Mouse (Mus musculus): ENCODE results near the gene Ugt1a8. TPM values are rescaled to one million over a fixed set of nuclear protein-coding genes. Genes with fewer than 3 reads are reported as not detected.

Ugt1a8 gene
- total and polyA plus RNA-seq, 2 experiments: 0.07 to 4.0 TPM

DNA sequence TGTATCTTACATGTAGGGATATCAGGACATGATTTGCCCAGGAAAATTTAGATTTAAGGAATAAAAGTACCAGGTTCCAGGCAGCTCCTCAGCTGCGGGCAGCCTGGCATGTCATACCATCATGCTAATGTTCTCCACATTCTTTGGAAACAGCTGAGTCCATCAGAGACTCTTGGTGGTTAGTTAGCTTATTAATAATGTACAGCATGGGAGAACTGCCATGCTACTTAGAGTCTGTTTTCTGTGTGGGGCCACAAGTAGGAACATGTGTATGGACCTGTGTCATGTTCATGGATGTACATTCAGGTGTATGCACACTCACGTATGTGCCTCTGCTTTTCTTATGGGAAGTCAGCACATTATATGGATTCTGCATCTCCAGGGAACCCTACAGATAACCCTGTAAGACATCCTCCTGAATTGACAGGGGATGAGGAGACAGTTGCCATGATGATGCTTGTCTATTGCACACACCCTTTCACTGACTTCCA is 126.9 kb downstream of the Ugt1a8 start:
- Histone ChIP-seq H3K27me3 (ENCODE audit: control insufficient read depth, insufficient read depth, low read length) (no peaks in the 10 kb centered on the region), H3K36me3 (ENCODE audit: control insufficient read depth, insufficient read depth, low read length) (peaks cover 27% of the 10 kb centered on the region), H3K4me3 (ENCODE audit: insufficient read depth, low read depth, low read length) (peak overlapping the region; percentile 41), H3K79me2 (ENCODE audit: control insufficient read depth, insufficient read depth, low read length) (peaks cover 14% of the 10 kb centered on the region), H3K9ac (ENCODE audit: low read depth, low read length) (peak overlapping the region; percentile 52), H3K4me1 (ENCODE audit: control insufficient read depth, insufficient read depth, low read length) (peaks cover 8% of the 10 kb centered on the region), H3K27ac (replicated peaks; ENCODE audit: insufficient read depth, low read depth, low read length) (peak overlapping the region; percentile 67)
- TF ChIP-seq CTCF (IDR thresholded peaks at IDR 0.05; ENCODE audit: low read depth, low read length) (no peak), POLR2A (IDR thresholded peaks at IDR 0.05; ENCODE audit: extremely low read depth, insufficient read depth, low read length) (no peak)
- WGBS: 62% methylated on average over 2 of the region's 2 CpGs
- DNase-seq (ENCODE audit: extremely low read depth, low read depth, low spot score): peak; percentile 57

DNA sequence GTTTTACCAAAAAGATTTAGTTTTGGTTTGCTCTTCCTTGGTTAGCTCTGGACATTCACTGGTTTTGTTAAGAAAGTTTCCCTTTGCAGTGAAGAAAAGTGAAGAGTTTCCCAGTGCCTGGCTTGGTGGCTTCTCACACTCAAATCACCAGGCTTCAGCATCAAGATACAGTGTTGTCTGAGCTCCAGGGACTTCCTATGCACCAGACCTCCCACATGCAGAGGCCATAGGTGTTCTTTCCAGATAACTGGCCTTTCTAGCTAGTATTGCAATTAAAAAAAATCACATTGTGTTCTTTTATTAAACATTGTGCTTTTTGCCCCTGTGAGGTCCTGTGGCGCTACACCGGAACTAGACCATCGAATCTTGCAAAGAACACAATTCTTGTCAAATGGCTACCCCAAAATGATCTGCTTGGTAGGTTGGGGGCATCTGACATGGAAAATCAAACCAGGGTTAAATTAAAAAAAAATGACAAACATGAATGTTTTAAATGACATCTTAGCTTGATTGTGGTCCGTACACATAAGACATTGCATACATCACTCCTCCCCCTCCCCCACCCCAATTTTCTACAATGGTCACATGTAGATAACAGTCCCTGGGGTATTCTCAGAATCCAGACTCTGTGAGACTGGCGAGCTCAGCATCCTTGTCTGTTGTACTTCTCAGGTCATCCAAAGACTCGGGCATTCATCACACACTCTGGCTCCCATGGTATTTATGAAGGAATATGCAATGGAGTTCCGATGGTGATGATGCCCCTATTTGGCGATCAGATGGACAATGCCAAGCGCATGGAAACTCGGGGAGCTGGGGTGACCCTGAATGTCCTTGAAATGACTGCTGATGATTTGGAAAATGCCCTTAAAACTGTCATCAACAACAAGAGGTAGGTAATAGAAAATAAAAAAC is 128.1 kb downstream of the Ugt1a8 start:
- DNase-seq (ENCODE audit: extremely low read depth, low read depth, low spot score): no peak
- Histone ChIP-seq H3K36me3 (ENCODE audit: control insufficient read depth, insufficient read depth, low read length) (peaks cover 27% of the 10 kb centered on the region), H3K79me2 (ENCODE audit: control insufficient read depth, insufficient read depth, low read length) (peaks cover 14% of the 10 kb centered on the region), H3K27me3 (ENCODE audit: control insufficient read depth, insufficient read depth, low read length) (no peaks in the 10 kb centered on the region), H3K4me3 (ENCODE audit: insufficient read depth, low read depth, low read length) (no peak overlapping the region), H3K4me1 (ENCODE audit: control insufficient read depth, insufficient read depth, low read length) (peaks cover 8% of the 10 kb centered on the region), H3K27ac (replicated peaks; ENCODE audit: insufficient read depth, low read depth, low read length) (no peak overlapping the region), H3K9ac (ENCODE audit: low read depth, low read length) (no peak overlapping the region)
- no peak for TF ChIP-seq CTCF (IDR thresholded peaks at IDR 0.05; ENCODE audit: low read depth, low read length)
- no peak for TF ChIP-seq POLR2A (IDR thresholded peaks at IDR 0.05; ENCODE audit: extremely low read depth, insufficient read depth, low read length)
- WGBS: 71% methylated on average over 10 of the region's 10 CpGs

DNA sequence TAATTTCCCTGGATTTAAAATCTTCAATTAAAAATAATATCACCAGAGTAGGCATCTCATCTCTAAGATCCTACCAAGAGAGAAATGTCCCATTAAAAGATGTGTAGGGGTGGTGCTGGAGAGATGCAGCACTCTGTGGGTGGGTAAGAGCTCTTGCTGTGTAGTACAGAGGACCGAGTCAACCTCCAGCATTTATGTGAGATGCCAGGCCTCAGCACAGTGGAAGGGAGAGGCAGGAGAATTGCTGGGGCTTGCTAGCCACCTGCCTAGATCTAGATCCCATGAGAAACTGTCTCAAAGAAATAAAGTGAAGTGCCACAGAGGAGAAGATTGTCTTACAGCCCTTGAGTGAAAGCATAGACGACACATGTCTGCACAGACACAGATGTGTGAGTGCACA is 128.9 kb downstream of the Ugt1a8 start:
- Histone ChIP-seq H3K27ac (replicated peaks; ENCODE audit: insufficient read depth, low read depth, low read length) (no peak overlapping the region), H3K36me3 (ENCODE audit: control insufficient read depth, insufficient read depth, low read length) (peaks cover 27% of the 10 kb centered on the region), H3K27me3 (ENCODE audit: control insufficient read depth, insufficient read depth, low read length) (no peaks in the 10 kb centered on the region), H3K79me2 (ENCODE audit: control insufficient read depth, insufficient read depth, low read length) (peaks cover 14% of the 10 kb centered on the region), H3K4me3 (ENCODE audit: insufficient read depth, low read depth, low read length) (no peak overlapping the region), H3K9ac (ENCODE audit: low read depth, low read length) (no peak overlapping the region), H3K4me1 (ENCODE audit: control insufficient read depth, insufficient read depth, low read length) (peaks cover 8% of the 10 kb centered on the region)
- TF ChIP-seq POLR2A (IDR thresholded peaks at IDR 0.05; ENCODE audit: extremely low read depth, insufficient read depth, low read length) (no peak), CTCF (IDR thresholded peaks at IDR 0.05; ENCODE audit: low read depth, low read length) (no peak)
- peak; percentile 32 for DNase-seq (ENCODE audit: extremely low read depth, low read depth, low spot score)
- 57% methylated on average over 2 of the region's 2 CpGs for WGBS

DNA sequence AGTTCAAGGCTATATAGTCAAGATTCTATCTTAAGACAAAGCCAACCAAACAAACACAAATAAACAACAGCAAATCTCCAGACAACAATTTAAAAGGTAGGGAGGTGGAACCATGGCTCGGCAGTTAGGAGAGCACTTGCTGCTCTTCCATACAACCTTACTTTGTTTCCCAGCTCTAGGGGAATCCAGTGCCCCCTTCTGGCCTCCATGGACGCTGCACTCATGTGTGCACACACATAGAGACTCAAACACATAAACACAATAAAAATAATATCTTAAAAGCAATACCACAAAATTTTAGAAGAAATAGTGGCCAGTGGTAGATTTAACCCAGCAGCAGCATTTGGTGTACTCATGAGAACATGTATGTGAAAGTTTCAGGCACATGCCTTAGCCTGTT is 129.5 kb downstream of the Ugt1a8 start:
- Histone ChIP-seq H3K79me2 (ENCODE audit: control insufficient read depth, insufficient read depth, low read length) (peaks cover 14% of the 10 kb centered on the region), H3K9ac (ENCODE audit: low read depth, low read length) (no peak overlapping the region), H3K4me3 (ENCODE audit: insufficient read depth, low read depth, low read length) (no peak overlapping the region), H3K27ac (replicated peaks; ENCODE audit: insufficient read depth, low read depth, low read length) (no peak overlapping the region), H3K4me1 (ENCODE audit: control insufficient read depth, insufficient read depth, low read length) (peaks cover 8% of the 10 kb centered on the region), H3K27me3 (ENCODE audit: control insufficient read depth, insufficient read depth, low read length) (no peaks in the 10 kb centered on the region), H3K36me3 (ENCODE audit: control insufficient read depth, insufficient read depth, low read length) (peaks cover 27% of the 10 kb centered on the region)
- WGBS: 64% methylated on average over 2 of the region's 2 CpGs
- TF ChIP-seq CTCF (IDR thresholded peaks at IDR 0.05; ENCODE audit: low read depth, low read length): no peak
- TF ChIP-seq POLR2A (IDR thresholded peaks at IDR 0.05; ENCODE audit: extremely low read depth, insufficient read depth, low read length): no peak
- no peak for DNase-seq (ENCODE audit: extremely low read depth, low read depth, low spot score)

DNA sequence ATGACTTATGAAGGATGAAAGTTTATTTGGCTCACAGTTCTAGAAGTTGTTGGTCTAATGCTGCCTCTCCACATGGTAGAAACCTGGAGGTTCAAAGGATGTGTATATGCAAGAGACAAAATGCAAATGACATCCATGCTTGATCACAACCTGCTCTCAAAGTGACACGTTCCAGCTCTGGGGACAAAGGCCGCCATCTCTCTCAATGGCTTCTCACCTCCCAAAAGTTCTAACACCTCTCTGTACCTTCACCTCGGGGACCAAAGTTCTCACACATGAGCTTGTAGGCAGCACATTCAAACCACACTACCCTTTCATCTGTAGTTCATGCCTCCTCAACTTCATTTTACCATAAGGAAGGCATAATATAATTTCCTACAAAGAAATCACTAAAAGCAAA is 130.0 kb downstream of the Ugt1a8 start:
- H3K27ac ChIP-seq (replicated peaks; ENCODE audit: insufficient read depth, low read depth, low read length): no peak overlapping the region
- DNase-seq (ENCODE audit: extremely low read depth, low read depth, low spot score): peak; percentile 78
- peaks cover 8% of the 10 kb centered on the region for H3K4me1 ChIP-seq (ENCODE audit: control insufficient read depth, insufficient read depth, low read length)
- peaks cover 9% of the 10 kb centered on the region for H3K79me2 ChIP-seq (ENCODE audit: control insufficient read depth, insufficient read depth, low read length)
- no peak for TF ChIP-seq POLR2A (IDR thresholded peaks at IDR 0.05; ENCODE audit: extremely low read depth, insufficient read depth, low read length)
- no peak for TF ChIP-seq CTCF (IDR thresholded peaks at IDR 0.05; ENCODE audit: low read depth, low read length)
- WGBS: 38% methylated on average over 3 of the region's 3 CpGs
- H3K4me3 ChIP-seq (ENCODE audit: insufficient read depth, low read depth, low read length): no peak overlapping the region
- H3K36me3 ChIP-seq (ENCODE audit: control insufficient read depth, insufficient read depth, low read length): peaks cover 27% of the 10 kb centered on the region
- H3K27me3 ChIP-seq (ENCODE audit: control insufficient read depth, insufficient read depth, low read length): no peaks in the 10 kb centered on the region
- H3K9ac ChIP-seq (ENCODE audit: low read depth, low read length): no peak overlapping the region

DNA sequence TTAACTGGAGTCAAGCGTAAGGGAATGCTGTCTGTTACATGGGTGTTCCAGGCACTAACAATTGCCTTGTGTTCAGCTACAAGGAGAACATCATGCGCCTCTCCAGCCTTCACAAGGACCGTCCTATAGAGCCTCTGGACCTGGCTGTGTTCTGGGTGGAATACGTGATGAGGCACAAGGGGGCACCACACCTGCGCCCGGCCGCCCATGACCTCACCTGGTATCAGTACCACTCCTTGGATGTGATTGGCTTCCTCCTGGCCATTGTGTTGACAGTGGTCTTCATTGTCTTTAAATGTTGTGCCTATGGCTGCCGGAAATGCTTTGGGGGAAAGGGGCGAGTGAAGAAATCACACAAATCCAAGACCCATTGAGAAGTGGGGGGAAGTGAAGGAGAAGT is 130.4 kb downstream of the Ugt1a8 start:
- H3K4me3 ChIP-seq (ENCODE audit: insufficient read depth, low read depth, low read length): no peak overlapping the region
- H3K4me1 ChIP-seq (ENCODE audit: control insufficient read depth, insufficient read depth, low read length): peaks cover 8% of the 10 kb centered on the region
- H3K9ac ChIP-seq (ENCODE audit: low read depth, low read length): no peak overlapping the region
- H3K79me2 ChIP-seq (ENCODE audit: control insufficient read depth, insufficient read depth, low read length): peaks cover 9% of the 10 kb centered on the region
- TF ChIP-seq POLR2A (IDR thresholded peaks at IDR 0.05; ENCODE audit: extremely low read depth, insufficient read depth, low read length) (no peak), CTCF (IDR thresholded peaks at IDR 0.05; ENCODE audit: low read depth, low read length) (no peak)
- H3K27me3 ChIP-seq (ENCODE audit: control insufficient read depth, insufficient read depth, low read length): no peaks in the 10 kb centered on the region
- no peak overlapping the region for H3K27ac ChIP-seq (replicated peaks; ENCODE audit: insufficient read depth, low read depth, low read length)
- 77% methylated on average over 9 of the region's 9 CpGs for WGBS
- no peak for DNase-seq (ENCODE audit: extremely low read depth, low read depth, low spot score)
- H3K36me3 ChIP-seq (ENCODE audit: control insufficient read depth, insufficient read depth, low read length): peaks cover 27% of the 10 kb centered on the region
